Mouse (Mus musculus) sigmoid colon, adult 10 weeks (tissue): ENCODE measurements around the gene Inava. TPM values are rescaled to one million over a fixed set of nuclear protein-coding genes. Genes with fewer than 3 reads are reported as not detected.

Experiments
- polyA plus RNA-seq: library from polyadenylated mRNA; stranded (reverse); fragments of 350-450 nt; fragmentation: Illumina TruSeq; extraction: RNeasy Lipid Tissue Mini Kit (QIAGEN cat#74804); gene quantifications from one replicate; pipeline ENCODE4 v1.2.3, GENCODE M21; 2014; ENCODE audit warnings: low read depth, low replicate concordance

The Inava gene
- polyA plus RNA-seq = 11.0 TPM

GRCm38 (mm10) chr1:136233892-136234594 is at the start of gene Inava:
TSS of gene Inava (minus strand) at chr1:136234264.

GRCm38 (mm10) chr1:136260635-136261238 is 26.7 kb upstream of the Inava start, which contains the start of gene Gpr25:
TSS of gene Gpr25 (minus strand) at chr1:136260873.

DNA sequence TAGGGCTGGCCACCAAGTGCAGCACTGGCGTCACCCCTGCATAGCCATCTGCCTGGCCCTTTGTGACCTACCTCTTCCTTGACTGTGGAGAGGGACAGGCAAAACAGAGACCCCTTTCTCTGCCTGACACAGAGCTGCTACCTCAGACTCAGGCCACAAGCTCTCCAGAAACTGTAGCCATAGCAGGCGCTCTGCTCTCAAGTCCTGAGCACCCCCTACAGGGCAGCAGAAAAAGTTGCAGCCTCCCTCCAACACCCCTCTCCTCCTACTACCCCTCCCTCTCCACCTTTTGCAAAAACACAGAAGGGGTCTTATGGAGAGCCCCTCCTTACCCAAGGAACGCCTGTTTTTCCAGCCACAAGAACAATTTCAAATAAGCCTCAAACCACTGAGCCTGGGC is 21.3 kb downstream of the Inava start, which contains the start of gene Mroh3:
Gene Mroh3 (minus strand): TSS at position 26 of the 400 bp plus-strand sequence.

Other genes starting within 250 kb of the Inava start
- gene Igfn1, start 227.9 kb downstream of the Inava start, polyA plus RNA-seq = not detected
- 1.5 TPM for gene Tmem9, start 226.1 kb downstream of the Inava start, polyA plus RNA-seq
- not detected for gene Ascl5, start 183.5 kb downstream of the Inava start, polyA plus RNA-seq
- gene Cacna1s, start 181.5 kb downstream of the Inava start, polyA plus RNA-seq = not detected
- gene Kif21b, start 102.9 kb downstream of the Inava start, polyA plus RNA-seq = 1.5 TPM
- gene Mroh3, start 21.4 kb downstream of the Inava start, polyA plus RNA-seq = 8.0 TPM
- not detected for gene Gpr25, start 26.6 kb upstream of the Inava start, polyA plus RNA-seq
- gene Camsap2, start 111.8 kb upstream of the Inava start, polyA plus RNA-seq = 32.3 TPM
- 2.6 TPM for gene Ddx59, start 181.0 kb upstream of the Inava start, polyA plus RNA-seq
- gene Kif14, start 232.1 kb upstream of the Inava start, polyA plus RNA-seq = 1.5 TPM